Mouse (Mus musculus) heart, embryonic 10.5 days (tissue): Measurements from ENCODE around the gene H2-DMb1. TPM values are rescaled to one million over a fixed set of nuclear protein-coding genes. Genes with fewer than 3 reads are reported as not detected.

Experiments
- DNase-seq: peaks from one replicate; pipeline ENCODE4 v3.0.0-alpha.2; 2017; ENCODE audit warnings: low spot score
- H3K27ac ChIP-seq: fragments of 300-500 bp; sonication (generic); 2 replicates; pipeline ENCODE4 v1.5.1; 2016; ENCODE audit warnings: mild to moderate bottlenecking
- H3K27me3 ChIP-seq: fragments of 300-500 bp; sonication (generic); 2 replicates; pipeline ENCODE4 v1.6.1; 2016; ENCODE audit warnings: mild to moderate bottlenecking; ENCODE audit not compliant: poor library complexity, insufficient read depth, severe bottlenecking
- H3K36me3 ChIP-seq: fragments of 300-500 bp; sonication (generic); 2 replicates; pipeline ENCODE4 v1.6.1; 2016; ENCODE audit warnings: mild to moderate bottlenecking, moderate library complexity
- H3K4me1 ChIP-seq: fragments of 300-500 bp; sonication (generic); 2 replicates; pipeline ENCODE4 v1.6.1; 2016; ENCODE audit warnings: mild to moderate bottlenecking
- H3K4me3 ChIP-seq: fragments of 300-500 bp; sonication (generic); 2 replicates; pipeline ENCODE4 v1.5.1; 2016; ENCODE audit warnings: mild to moderate bottlenecking, moderate library complexity
- H3K9me3 ChIP-seq: fragments of 300-500 bp; sonication (generic); 2 replicates; pipeline ENCODE4 v1.6.1; 2016; ENCODE audit warnings: mild to moderate bottlenecking, moderate library complexity
- WGBS: fragments of 180-500 bp; shearing (Covaris S2); methylation state at CpG from one replicate; pipeline ENCODE4 v1.1.7; 2016; 5-methylcytosine and 5-hydroxymethylcytosine counted together
- polyA plus RNA-seq: library from polyadenylated mRNA; unstranded; fragments of >200 nt; fragmentation: Nextera tagmentation; extraction: Ambion mirVana; gene quantifications from 2 replicates; pipeline ENCODE4 v1.2.1, GENCODE M21; 2016

Gene H2-DMb1
- polyA plus RNA-seq, 1 experiment from 2014 or later: 0.29 TPM

- H3K4me3 ChIP-seq: no peak overlapping the region
- H3K27me3 ChIP-seq: peaks cover 98% of the 10 kb centered on the region
- H3K27ac ChIP-seq: no peak overlapping the region
- H3K36me3 ChIP-seq: no peaks in the 10 kb centered on the region
- WGBS: 47% methylated on average over 8 of the region's 8 CpGs
- DNase-seq: peak; percentile 73
- H3K4me1 ChIP-seq: peaks cover 16% of the 10 kb centered on the region
- H3K9me3 ChIP-seq: no peaks in the 10 kb centered on the region
Observed at GRCm38 (mm10) chr17:34193468-34193867, 40.6 kb downstream of the H2-DMb1 start.

GRCm38 (mm10) chr17:34194723-34195122, 41.9 kb downstream of the H2-DMb1 start:
- H3K4me1 ChIP-seq: peaks cover 17% of the 10 kb centered on the region
- H3K27me3 ChIP-seq: peaks cover 99% of the 10 kb centered on the region
- H3K27ac ChIP-seq: no peak overlapping the region
- no peak for DNase-seq
- H3K4me3 ChIP-seq: no peak overlapping the region
- WGBS: 77% methylated on average over 4 of the region's 4 CpGs
- no peaks in the 10 kb centered on the region for H3K36me3 ChIP-seq
- H3K9me3 ChIP-seq: no peaks in the 10 kb centered on the region

- Histone ChIP-seq H3K36me3 (no peaks in the 10 kb centered on the region), H3K9me3 (no peaks in the 10 kb centered on the region), H3K4me1 (peaks cover 17% of the 10 kb centered on the region), H3K27ac (no peak overlapping the region), H3K27me3 (peaks cover 99% of the 10 kb centered on the region), H3K4me3 (no peak overlapping the region)
- no peak for DNase-seq
- 34% methylated on average over 12 of the region's 12 CpGs for WGBS
Observed at GRCm38 (mm10) chr17:34196491-34196890, 43.6 kb downstream of the H2-DMb1 start.

- WGBS: 5% methylated on average over 41 of the region's 41 CpGs
- peaks cover 96% of the 10 kb centered on the region for H3K27me3 ChIP-seq
- DNase-seq: peak; percentile 87
Observed at GRCm38 (mm10) chr17:34196941-34197894, 44.3 kb downstream of the H2-DMb1 start, which contains the start of gene Psmb8. Psmb8 (plus strand) TSS chr17:34197721.

GRCm38 (mm10) chr17:34197904-34198520, 45.1 kb downstream of the H2-DMb1 start:
- peak overlapping the region; percentile 50 for H3K4me3 ChIP-seq
- peak; percentile 71 for DNase-seq
- WGBS: 3% methylated on average over 32 of the region's 32 CpGs

More at GRCm38 (mm10) chr17:34196941-34197894, 44.3 kb downstream of the H2-DMb1 start, which contains the start of gene Psmb8:
- H3K4me3 ChIP-seq: peak within 1 kb of the TSS; percentile 50
- peaks cover 17% of the 10 kb centered on the region for H3K4me1 ChIP-seq
- no peaks in the 10 kb centered on the region for H3K36me3 ChIP-seq
- no peaks in the 10 kb centered on the region for H3K9me3 ChIP-seq
- 0 out of 2 replicates have a peak within 1 kb of the TSS, but pooled peaks have one; percentile 32 for H3K27ac ChIP-seq

GRCm38 (mm10) chr17:34198521-34198912, 45.6 kb downstream of the H2-DMb1 start:
- Histone ChIP-seq H3K36me3 (no peaks in the 10 kb centered on the region), H3K27ac (0 out of 2 replicates have a peak overlapping the region, but pooled peaks have one; percentile 32), H3K4me1 (peaks cover 14% of the 10 kb centered on the region), H3K27me3 (peaks cover 93% of the 10 kb centered on the region), H3K9me3 (no peaks in the 10 kb centered on the region), H3K4me3 (peak overlapping the region; percentile 50)
- 7% methylated on average over 11 of the region's 11 CpGs for WGBS
- DNase-seq: no peak

More at GRCm38 (mm10) chr17:34197904-34198520, 45.1 kb downstream of the H2-DMb1 start:
- 0 out of 2 replicates have a peak overlapping the region, but pooled peaks have one; percentile 32 for H3K27ac ChIP-seq
- H3K36me3 ChIP-seq: no peaks in the 10 kb centered on the region
- no peaks in the 10 kb centered on the region for H3K9me3 ChIP-seq
- H3K4me1 ChIP-seq: peaks cover 15% of the 10 kb centered on the region
- peaks cover 93% of the 10 kb centered on the region for H3K27me3 ChIP-seq

GRCm38 (mm10) chr17:34199050-34199619, 46.3 kb downstream of the H2-DMb1 start:
- H3K36me3 ChIP-seq: no peaks in the 10 kb centered on the region
- peaks cover 92% of the 10 kb centered on the region for H3K27me3 ChIP-seq
- peaks cover 14% of the 10 kb centered on the region for H3K4me1 ChIP-seq
- H3K9me3 ChIP-seq: no peaks in the 10 kb centered on the region
- WGBS: 68% methylated on average over 12 of the region's 12 CpGs
- H3K4me3 ChIP-seq: no peak overlapping the region
- H3K27ac ChIP-seq: no peak overlapping the region
- DNase-seq: peak; percentile 61

GRCm38 (mm10) chr17:34200047-34200446, 47.2 kb downstream of the H2-DMb1 start:
- peak; percentile 64 for DNase-seq
- WGBS: 77% methylated on average over 10 of the region's 10 CpGs
- H3K36me3 ChIP-seq: no peaks in the 10 kb centered on the region
- no peak overlapping the region for H3K4me3 ChIP-seq
- H3K9me3 ChIP-seq: no peaks in the 10 kb centered on the region
- H3K4me1 ChIP-seq: peaks cover 21% of the 10 kb centered on the region
- H3K27me3 ChIP-seq: peaks cover 92% of the 10 kb centered on the region
- no peak overlapping the region for H3K27ac ChIP-seq

- Histone ChIP-seq H3K27me3 (peaks cover 92% of the 10 kb centered on the region), H3K4me1 (peaks cover 28% of the 10 kb centered on the region), H3K9me3 (no peaks in the 10 kb centered on the region), H3K4me3 (no peak overlapping the region), H3K27ac (no peak overlapping the region), H3K36me3 (no peaks in the 10 kb centered on the region)
- WGBS: 83% methylated on average over 16 of the region's 16 CpGs
- no peak for DNase-seq
Observed at GRCm38 (mm10) chr17:34200772-34201505, 48.1 kb downstream of the H2-DMb1 start.

- Histone ChIP-seq H3K27me3 (peaks cover 92% of the 10 kb centered on the region), H3K27ac (no peak overlapping the region), H3K9me3 (no peaks in the 10 kb centered on the region), H3K4me1 (peaks cover 28% of the 10 kb centered on the region), H3K4me3 (no peak overlapping the region), H3K36me3 (no peaks in the 10 kb centered on the region)
- WGBS: 62% methylated on average over 7 of the region's 7 CpGs
- DNase-seq: no peak
Observed at GRCm38 (mm10) chr17:34201506-34202055, 48.7 kb downstream of the H2-DMb1 start.

- no peak overlapping the region for H3K27ac ChIP-seq
- no peaks in the 10 kb centered on the region for H3K36me3 ChIP-seq
- no peak for DNase-seq
- peaks cover 20% of the 10 kb centered on the region for H3K4me1 ChIP-seq
- 78% methylated on average over 4 of the region's 4 CpGs for WGBS
- no peaks in the 10 kb centered on the region for H3K9me3 ChIP-seq
- peaks cover 88% of the 10 kb centered on the region for H3K27me3 ChIP-seq
- no peak overlapping the region for H3K4me3 ChIP-seq
Observed at GRCm38 (mm10) chr17:34202760-34203442, 50.0 kb downstream of the H2-DMb1 start.
